Mouse (Mus musculus) cerebellum, adult 11 months (tissue): Measurements from ENCODE around the gene Brd4.
A peak's percentile ranks its signal among the peaks of the same experiment; 100 is the strongest.

Source experiments
- DNase-seq: peaks from one replicate; pipeline ENCODE4 v3.0.0; 2022

The Brd4 gene

GRCm38 (mm10) chr17:32165266-32165802, 119.2 kb downstream of the Brd4 start:
- no peak for DNase-seq

GRCm38 (mm10) chr17:32164780-32165179, 119.7 kb downstream of the Brd4 start:
- no peak for DNase-seq

GRCm38 (mm10) chr17:32163910-32164650, 120.4 kb downstream of the Brd4 start:
- no peak for DNase-seq

GRCm38 (mm10) chr17:32162112-32162850, 122.2 kb downstream of the Brd4 start:
- peak; percentile 22 for DNase-seq

- no peak for DNase-seq
Measured at GRCm38 (mm10) chr17:32160882-32161281, 123.6 kb downstream of the Brd4 start.

- DNase-seq: no peak
Measured at GRCm38 (mm10) chr17:32158841-32159240, 125.7 kb downstream of the Brd4 start.

- DNase-seq: no peak
Measured at GRCm38 (mm10) chr17:32146718-32147117, 137.8 kb downstream of the Brd4 start.
